Mouse (Mus musculus): ENCODE data around the gene Slc16a13.

DNA sequence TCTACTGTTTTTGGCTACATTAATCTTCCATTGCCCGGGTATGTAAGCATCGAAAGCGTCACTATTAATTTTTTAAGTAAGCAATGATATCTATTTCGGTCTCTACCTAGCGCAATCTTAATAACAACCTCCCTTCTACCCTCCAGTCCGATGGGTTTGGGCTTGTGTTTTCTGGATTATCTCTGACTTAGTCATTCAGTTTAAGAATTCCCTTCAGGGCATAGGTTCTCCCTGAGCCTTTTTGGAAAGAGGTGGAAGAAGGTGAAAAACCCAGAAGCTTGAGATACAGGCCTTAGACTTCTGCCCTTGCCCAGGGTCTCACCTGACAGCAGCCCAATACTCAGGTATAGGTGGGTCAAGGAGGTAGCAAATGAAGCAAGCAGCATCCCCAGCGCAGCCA lies 991 bp downstream of the Slc16a13 start:
- TF ChIP-seq CTCF (IDR thresholded peaks at IDR 0.05; ENCODE audit: low read depth, low read length) (no peak), POLR2A (IDR thresholded peaks at IDR 0.05; ENCODE audit: borderline replicate concordance, low read depth, low read length) (no peak)
